Mouse (Mus musculus): Measurements from ENCODE around the gene Kpna7.
A peak's percentile ranks its signal among the peaks of the same experiment; 100 is the strongest.

Gene Kpna7

GRCm38 (mm10) chr5:144954432-144954831, 129.4 kb downstream of the Kpna7 start:
- no peak for DNase-seq

- DNase-seq, result no peak
Measured at GRCm38 (mm10) chr5:144952592-144952991, 131.2 kb downstream of the Kpna7 start.

- DNase-seq, result no peak
Measured at GRCm38 (mm10) chr5:144950428-144951051, 133.3 kb downstream of the Kpna7 start.

- no peak for DNase-seq
Measured at GRCm38 (mm10) chr5:144949856-144950255, 134.0 kb downstream of the Kpna7 start.

GRCm38 (mm10) chr5:144948422-144948821, 135.4 kb downstream of the Kpna7 start:
- DNase-seq, result no peak

GRCm38 (mm10) chr5:144948002-144948401, 135.8 kb downstream of the Kpna7 start:
- no peak for DNase-seq

- peak; percentile 69 for DNase-seq
Measured at GRCm38 (mm10) chr5:144946032-144946431, 137.8 kb downstream of the Kpna7 start.

- DNase-seq, result no peak
Measured at GRCm38 (mm10) chr5:144944932-144945331, 138.9 kb downstream of the Kpna7 start.

GRCm38 (mm10) chr5:144944370-144944769, 139.5 kb downstream of the Kpna7 start:
- DNase-seq, result no peak

GRCm38 (mm10) chr5:144943346-144943745, 140.5 kb downstream of the Kpna7 start:
- DNase-seq, result no peak

- DNase-seq, result no peak
Measured at GRCm38 (mm10) chr5:144942431-144942830, 141.4 kb downstream of the Kpna7 start.

GRCm38 (mm10) chr5:144940904-144941303, 142.9 kb downstream of the Kpna7 start:
- DNase-seq, result no peak

GRCm38 (mm10) chr5:144937304-144937703, 146.5 kb downstream of the Kpna7 start:
- DNase-seq, result no peak

Data from retina, postnatal 1 day (tissue).